Mouse (Mus musculus) midbrain, postnatal 0 days (tissue): ENCODE data around the gene Zfp639. TPM values are rescaled to one million over a fixed set of nuclear protein-coding genes. Genes with fewer than 3 reads are reported as not detected.

Source experiments
- ATAC-seq: fragments of 200-750 bp; cut with Nextera tagmentation; 2 replicates; pipeline ENCODE4 v1.8.0; 2017; ENCODE audit warnings: moderate number of reproducible peaks, mild to moderate bottlenecking, moderate TSS enrichment, moderate library complexity; ENCODE audit not compliant: low FRiP score
- DNase-seq: peaks from one replicate; pipeline ENCODE4 v3.0.0-alpha.2; 2015; ENCODE audit warnings: low spot score
- H3K27ac ChIP-seq: fragments of 300-500 bp; sonication (generic); 2 replicates; pipeline ENCODE4 v1.5.1; 2014; ENCODE audit warnings: low read depth, mild to moderate bottlenecking, low read length, mixed read lengths
- H3K27me3 ChIP-seq: fragments of 300-500 bp; sonication (generic); 2 replicates; pipeline ENCODE4 v1.6.1; 2014; ENCODE audit warnings: low read length, control low read depth, mixed read lengths; ENCODE audit not compliant: insufficient read depth
- H3K36me3 ChIP-seq: fragments of 300-500 bp; sonication (generic); 2 replicates; pipeline ENCODE4 v1.6.1; 2014; ENCODE audit warnings: low read length, control low read depth, mixed read lengths; ENCODE audit not compliant: insufficient read depth
- H3K4me1 ChIP-seq: fragments of 300-500 bp; sonication (generic); 2 replicates; pipeline ENCODE4 v1.6.1; 2014; ENCODE audit warnings: mild to moderate bottlenecking, control low read depth, antibody characterized with exemption, low read length, mixed read lengths; ENCODE audit not compliant: insufficient read depth
- H3K4me2 ChIP-seq: fragments of 300-500 bp; sonication (generic); 2 replicates; pipeline ENCODE4 v1.6.1; 2014; ENCODE audit warnings: low read depth, mild to moderate bottlenecking, low read length, mixed read lengths; ENCODE audit not compliant: poor library complexity, severe bottlenecking
- H3K4me3 ChIP-seq: fragments of 300-500 bp; sonication (generic); 2 replicates; pipeline ENCODE4 v1.5.1; 2014; ENCODE audit warnings: low read depth, mild to moderate bottlenecking, low read length, moderate library complexity
- H3K9ac ChIP-seq: fragments of 300-500 bp; sonication (generic); replicated peaks from 2 replicates; pipeline ENCODE4 v1.6.1; 2014; ENCODE audit warnings: mild to moderate bottlenecking, low read length, moderate library complexity, mixed read lengths; ENCODE audit not compliant: poor library complexity, severe bottlenecking
- H3K9me3 ChIP-seq: fragments of 300-500 bp; sonication (generic); 2 replicates; pipeline ENCODE4 v1.6.1; 2016; ENCODE audit warnings: low read length, control low read depth
- CTCF ChIP-seq: IDR thresholded peaks from 2 replicates; pipeline ENCODE4 v1.5.1; 2016; ENCODE audit warnings: antibody characterized with exemption, mild to moderate bottlenecking
- WGBS: fragments of 180-500 bp; shearing (Covaris S2); extraction: QIAGEN DNeasy Blood & Tissue Kit; methylation state at CpG from one replicate; pipeline ENCODE4 v1.1.7; 2014; 5-methylcytosine and 5-hydroxymethylcytosine counted together
- polyA plus RNA-seq: library from polyadenylated mRNA; unstranded; fragments of >200 nt; fragmentation: Nextera tagmentation; extraction: Ambion mirVana; gene quantifications from 2 replicates; pipeline ENCODE4 v1.2.1, GENCODE M21; 2015
- total RNA-seq: library from RNA; depleted of rRNA; stranded (reverse); fragments of >200 nt; gene quantifications from 2 replicates; pipeline ENCODE4 v1.2.3, GENCODE M21; 2014

Gene Zfp639
- total and polyA plus RNA-seq, 2 experiments from 2014 or later, result 40.6 to 50.2 TPM

DNA sequence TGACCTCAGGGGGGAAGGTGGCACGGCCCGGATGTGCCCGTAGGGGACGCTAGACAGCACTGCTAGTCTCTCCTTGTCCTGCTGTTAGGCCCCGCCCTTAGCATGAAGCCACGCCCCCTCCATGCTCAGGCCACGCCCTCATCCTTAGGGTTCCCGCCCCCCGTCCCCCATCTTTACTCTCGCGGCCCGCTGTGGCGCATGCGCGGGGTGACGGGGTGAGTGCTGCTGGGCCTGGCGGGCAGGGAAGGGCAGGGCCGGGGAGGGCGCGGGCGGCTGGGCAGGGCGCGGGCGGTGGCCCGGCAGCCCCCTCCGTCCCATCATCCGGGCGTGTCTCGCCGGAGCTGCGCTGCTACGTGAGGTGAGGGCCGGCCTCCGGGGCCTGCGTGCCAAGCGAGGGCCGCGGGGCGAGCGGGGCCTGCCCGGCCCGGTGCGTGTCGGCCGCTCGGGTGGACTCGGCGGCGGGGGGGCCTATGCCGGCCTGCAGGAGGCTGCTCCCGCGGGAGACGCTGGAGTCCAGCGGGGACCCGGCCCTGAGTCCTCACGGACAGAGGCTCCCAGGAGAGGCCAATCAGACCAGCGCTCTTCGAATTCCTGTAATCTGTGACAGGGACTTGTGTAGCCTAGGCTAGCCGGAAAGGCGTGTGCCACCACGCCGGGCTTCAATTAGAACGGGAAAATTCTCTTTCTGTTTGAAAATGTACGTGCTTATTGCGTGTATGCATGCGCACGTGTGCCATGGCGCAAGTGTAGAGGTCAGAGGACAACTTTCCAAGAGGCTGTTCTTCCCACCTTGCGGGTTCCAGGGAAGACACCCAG lies 524 bp downstream of the Zfp639 start:
- peaks cover 6% of the 10 kb centered on the region; the same call in 1 of the 2 replicates for H3K36me3 ChIP-seq
- peaks cover 3% of the 10 kb centered on the region; the same call in 1 of the 2 replicates for H3K4me1 ChIP-seq
- peak; percentile 79 for TF ChIP-seq CTCF
- H3K9ac ChIP-seq, result peak overlapping the region; percentile 92
- peak overlapping the region; percentile 74 for H3K4me2 ChIP-seq
- peak overlapping the region; percentile 90 for H3K4me3 ChIP-seq
- H3K9me3 ChIP-seq, result no peaks in the 10 kb centered on the region
- DNase-seq (peak; percentile 94), ATAC-seq (peak; percentile 90)
- peak overlapping the region; percentile 86 for H3K27ac ChIP-seq
- WGBS, result 0% methylated on average over 44 of the region's 69 CpGs
- no peaks in the 10 kb centered on the region for H3K27me3 ChIP-seq

DNA sequence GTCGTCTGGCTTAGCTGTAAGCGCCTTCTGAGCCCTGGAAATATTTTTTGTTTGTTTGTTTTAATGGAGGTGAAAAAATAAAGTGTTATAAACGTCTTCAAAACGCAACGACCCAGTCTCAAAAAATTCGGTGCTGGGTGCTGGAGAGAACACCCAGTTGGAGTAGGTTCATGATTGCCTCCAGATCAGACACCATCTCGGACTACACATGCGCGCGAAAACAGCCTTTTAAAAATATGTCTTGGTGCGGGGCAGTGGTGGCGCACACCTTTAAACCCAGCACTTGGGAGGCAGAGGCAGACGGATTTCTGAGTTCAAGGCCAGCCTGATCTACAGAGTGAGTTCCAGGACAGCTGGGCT lies 1.1 kb downstream of the Zfp639 start:
- peak; percentile 19 for DNase-seq
- Histone ChIP-seq H3K9me3 (no peaks in the 10 kb centered on the region), H3K36me3 (peaks cover 12% of the 10 kb centered on the region; the same call in 1 of the 2 replicates), H3K4me2 (peak overlapping the region; percentile 74), H3K27ac (peak overlapping the region; percentile 86), H3K4me1 (peaks cover 3% of the 10 kb centered on the region; the same call in 1 of the 2 replicates), H3K9ac (peak overlapping the region; percentile 92), H3K27me3 (no peaks in the 10 kb centered on the region), H3K4me3 (peak overlapping the region; percentile 90)
- no peak for ATAC-seq
- 5% methylated on average over 13 of the region's 13 CpGs for WGBS
- no peak for TF ChIP-seq CTCF

GRCm38 (mm10) chr3:32512686-32513284 lies 2.7 kb downstream of the Zfp639 start:
- DNase-seq (no peak), ATAC-seq (no peak)
- Histone ChIP-seq H3K4me1 (peaks cover 3% of the 10 kb centered on the region; the same call in 1 of the 2 replicates), H3K9ac (no peak overlapping the region), H3K36me3 (peaks cover 26% of the 10 kb centered on the region), H3K27me3 (no peaks in the 10 kb centered on the region), H3K9me3 (no peaks in the 10 kb centered on the region), H3K4me2 (no peak overlapping the region), H3K4me3 (no peak overlapping the region), H3K27ac (no peak overlapping the region)
- WGBS, result 89% methylated on average over 7 of the region's 7 CpGs
- no peak for TF ChIP-seq CTCF

- Histone ChIP-seq H3K9ac (no peak overlapping the region), H3K36me3 (peaks cover 29% of the 10 kb centered on the region), H3K9me3 (no peaks in the 10 kb centered on the region), H3K27ac (no peak overlapping the region), H3K4me3 (no peak overlapping the region), H3K4me1 (peaks cover 3% of the 10 kb centered on the region; the same call in 1 of the 2 replicates), H3K27me3 (no peaks in the 10 kb centered on the region), H3K4me2 (no peak overlapping the region)
- TF ChIP-seq CTCF, result no peak
- ATAC-seq, result no peak
- no peak for DNase-seq
Observed at GRCm38 (mm10) chr3:32513528-32513927, 3.5 kb downstream of the Zfp639 start.

DNA sequence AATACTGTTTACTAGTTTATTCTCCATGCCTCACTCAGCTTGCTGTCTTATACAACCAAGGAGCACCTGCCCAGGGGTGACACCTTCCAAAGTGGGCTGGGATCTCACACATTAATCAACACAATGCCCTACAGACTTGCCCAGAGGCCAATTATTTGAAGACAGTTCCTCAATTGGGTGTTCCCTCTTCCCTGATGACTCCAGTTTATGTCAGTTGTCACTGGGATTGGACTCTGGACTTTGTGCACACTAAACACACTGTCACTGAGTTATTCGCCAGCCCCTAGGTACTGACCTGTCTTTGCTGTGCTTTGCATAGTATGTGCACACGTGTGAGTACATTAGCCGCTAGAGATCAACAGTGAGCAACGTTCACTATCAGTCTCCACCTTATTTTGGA lies 17.1 kb downstream of the Zfp639 start:
- Histone ChIP-seq H3K4me3 (no peak overlapping the region), H3K27ac (no peak overlapping the region), H3K36me3 (peaks cover 3% of the 10 kb centered on the region), H3K4me2 (no peak overlapping the region), H3K4me1 (no peaks in the 10 kb centered on the region), H3K27me3 (no peaks in the 10 kb centered on the region), H3K9ac (no peak overlapping the region), H3K9me3 (no peaks in the 10 kb centered on the region)
- no peak for ATAC-seq
- 95% methylated on average over 4 of the region's 4 CpGs for WGBS
- no peak for TF ChIP-seq CTCF
- no peak for DNase-seq
